Mouse (Mus musculus) R1 (cell line): ENCODE results near the gene Foxn3.
A peak's percentile ranks its signal among the peaks of the same experiment; 100 is the strongest.
"Not testable (repeated sequence)": the region's sequence is repeated elsewhere in the genome, so short reads cannot be mapped to it uniquely, and the experiment has no call there.

Source experiments
- DNase-seq: peaks from one replicate; pipeline ENCODE4 v3.0.0-alpha.2; 2018; ENCODE audit warnings: low read depth, low spot score

Foxn3 gene

GRCm38 (mm10) chr12:99220333-99220732 is 343.0 kb downstream of the Foxn3 start:
- DNase-seq: peak; percentile 33

- no peak for DNase-seq
Measured at GRCm38 (mm10) chr12:99219812-99220211, 343.6 kb downstream of the Foxn3 start.

GRCm38 (mm10) chr12:99217145-99217698 is 346.2 kb downstream of the Foxn3 start:
- DNase-seq: no peak

- no peak for DNase-seq
Measured at GRCm38 (mm10) chr12:99216341-99216761, 347.0 kb downstream of the Foxn3 start.

- DNase-seq: no peak
Measured at GRCm38 (mm10) chr12:99215521-99216255, 347.7 kb downstream of the Foxn3 start.

- no peak for DNase-seq
Measured at GRCm38 (mm10) chr12:99214098-99214497, 349.3 kb downstream of the Foxn3 start.

GRCm38 (mm10) chr12:99213218-99213617 is 350.2 kb downstream of the Foxn3 start:
- DNase-seq: no peak

GRCm38 (mm10) chr12:99209801-99210200 is 353.6 kb downstream of the Foxn3 start:
- no peak for DNase-seq

- no peak for DNase-seq
Measured at GRCm38 (mm10) chr12:99208251-99208650, 355.1 kb downstream of the Foxn3 start.

GRCm38 (mm10) chr12:99207014-99207612 is 356.3 kb downstream of the Foxn3 start:
- no peak for DNase-seq

GRCm38 (mm10) chr12:99205734-99206133 is 357.6 kb downstream of the Foxn3 start:
- no peak for DNase-seq

- DNase-seq: no peak
Measured at GRCm38 (mm10) chr12:99199124-99199483, 364.3 kb downstream of the Foxn3 start.

- peak; percentile 52 for DNase-seq
Measured at GRCm38 (mm10) chr12:99198428-99199123, 364.8 kb downstream of the Foxn3 start.

GRCm38 (mm10) chr12:99197031-99197430 is 366.4 kb downstream of the Foxn3 start:
- DNase-seq: no peak

- DNase-seq: no peak
Measured at GRCm38 (mm10) chr12:99195655-99196054, 367.7 kb downstream of the Foxn3 start.

- DNase-seq: not testable (repeated sequence)
Measured at GRCm38 (mm10) chr12:99194120-99194519, 369.3 kb downstream of the Foxn3 start.

GRCm38 (mm10) chr12:99187671-99188070 is 375.7 kb downstream of the Foxn3 start:
- DNase-seq: no peak

- no peak for DNase-seq
Measured at GRCm38 (mm10) chr12:99186239-99186638, 377.1 kb downstream of the Foxn3 start.

- no peak for DNase-seq
Measured at GRCm38 (mm10) chr12:99183261-99183792, 380.1 kb downstream of the Foxn3 start.

- DNase-seq: no peak
Measured at GRCm38 (mm10) chr12:99182338-99182737, 381.0 kb downstream of the Foxn3 start.

- DNase-seq: no peak
Measured at GRCm38 (mm10) chr12:99180234-99180824, 383.1 kb downstream of the Foxn3 start.
